20 mouse cellular contexts compared by ENCODE assay signal in the genomic region with DNA sequence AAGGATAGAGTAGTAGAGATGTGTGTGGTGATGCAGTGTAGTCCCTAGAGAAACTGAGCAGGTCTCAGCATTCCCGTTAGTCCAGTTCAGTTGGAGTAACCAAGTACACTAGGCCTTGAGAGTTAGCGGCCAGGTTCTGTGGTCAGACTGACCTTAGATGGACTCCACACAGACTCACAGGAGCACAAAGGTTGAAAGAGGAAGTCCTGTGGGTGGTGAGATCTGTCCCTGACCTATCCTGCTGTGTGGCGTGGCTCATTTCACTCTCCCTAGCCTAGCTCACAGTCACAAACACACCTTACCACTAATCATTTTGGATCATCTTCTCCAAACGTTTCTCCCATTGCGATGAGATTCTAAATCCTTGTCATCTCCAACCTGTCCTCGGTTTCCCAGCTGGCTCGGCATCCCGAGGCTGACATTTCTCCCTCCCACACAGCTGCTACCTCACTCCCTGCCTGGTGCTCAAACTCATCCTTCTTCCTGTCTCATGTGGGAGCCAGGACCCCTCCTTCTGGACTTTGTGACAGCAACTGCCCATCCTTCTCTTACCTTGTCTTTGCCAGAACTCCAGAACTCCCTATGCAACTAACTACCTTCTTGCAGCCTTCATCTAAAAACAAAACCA.
"Had no signal": no experiment of that assay in that cellular context is flagged by ENCODE, and none has a peak within 500 bp of the region (broad histone marks: within the 10 kb centered on the region; RNA-seq: fewer than 3 reads in every experiment).

No protein-coding gene starts in this region.

- H3K4me3 ChIP-seq: limb, embryonic 10.5 days; limb, embryonic 13.5 days; midbrain, embryonic 12.5 days; midbrain, embryonic 15.5 days; neural tube, embryonic 12.5 days; neural tube, embryonic 15.5 days had no signal

- DNase-seq: kidney, adult 8-10 months; kidney, postnatal 14 days; kidney, postnatal 4 days; liver; liver, postnatal 0 days; lung, embryonic 14.5 days; right cerebral cortex, postnatal 25 days; thymus, adult 2 months; thymus, postnatal 14 days; thymus, postnatal 4 days had no signal

- ATAC-seq: intestine, postnatal 0 days; liver, postnatal 0 days; lung, postnatal 0 days; midbrain, embryonic 15.5 days had no signal

- H3K27ac ChIP-seq: limb, embryonic 10.5 days; limb, embryonic 13.5 days; liver, embryonic 14.5 days; macrophage; midbrain, embryonic 12.5 days; midbrain, embryonic 15.5 days; neural tube, embryonic 12.5 days; neural tube, embryonic 15.5 days had no signal
